7 mouse cellular contexts compared by ENCODE assay signal in the genomic region with DNA sequence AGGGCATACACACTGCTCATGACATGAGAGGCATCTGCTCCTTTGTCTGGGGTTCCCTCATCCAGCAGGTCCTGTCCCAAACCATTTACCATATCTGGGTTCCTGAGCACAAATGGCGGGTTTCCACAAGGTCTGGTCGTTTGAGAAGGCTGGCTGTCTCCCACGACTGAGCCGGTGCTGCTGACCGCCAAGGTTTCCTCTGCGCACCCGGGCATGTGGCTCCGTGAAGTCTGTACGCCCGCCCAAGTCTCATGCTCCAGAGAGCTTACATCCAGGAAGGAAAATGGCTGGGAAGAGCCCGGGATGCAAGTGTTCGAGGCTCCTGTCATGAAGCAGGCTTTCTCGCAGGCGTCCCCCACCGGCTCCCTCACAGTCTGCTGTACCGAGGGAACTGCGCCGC. TPM values are rescaled to one million over a fixed set of nuclear protein-coding genes. Genes with fewer than 3 reads are reported as not detected.
DNase-seq lines count a peak whose midpoint lies in the region; ATAC-seq lines count a peak whose summit lies in the region.

No protein-coding gene starts in this region.

- H3K27ac ChIP-seq in lung, embryonic 16.5 days (ENCODE audit: low read length) = no peak overlapping the region
- no peak overlapping the region for H3K27ac ChIP-seq in forebrain, embryonic 14.5 days (ENCODE audit: low read depth, low read length)
- H3K27ac ChIP-seq in limb, embryonic 13.5 days = no peak overlapping the region
- peak overlapping the region; percentile 34; the same call in 1 of the 2 replicates for H3K27ac ChIP-seq in stomach, embryonic 14.5 days (ENCODE audit: low read length)

- H3K9me3 ChIP-seq in lung, embryonic 16.5 days (ENCODE audit: control insufficient read depth, low read length) = no peaks in the 10 kb centered on the region
- H3K9me3 ChIP-seq in forebrain, embryonic 14.5 days (replicated peaks; ENCODE audit: control insufficient read depth, low read length) = no peaks in the 10 kb centered on the region
- H3K9me3 ChIP-seq in limb, embryonic 13.5 days = no peaks in the 10 kb centered on the region
- no peaks in the 10 kb centered on the region for H3K9me3 ChIP-seq in stomach, embryonic 14.5 days (ENCODE audit: control insufficient read depth, low read depth, low read length)

- 62% methylated on average over 18 of the region's 18 CpGs for WGBS in lung, embryonic 16.5 days
- 63% methylated on average over 18 of the region's 18 CpGs for WGBS in forebrain, embryonic 14.5 days
- WGBS in limb, embryonic 13.5 days = 68% methylated on average over 18 of the region's 18 CpGs
- 60% methylated on average over 18 of the region's 18 CpGs for WGBS in stomach, embryonic 14.5 days

- peak overlapping the region; percentile 43 for H3K4me3 ChIP-seq in lung, embryonic 16.5 days (ENCODE audit: low read length)
- 0 out of 2 replicates have a peak overlapping the region, but pooled peaks have one; percentile 22 for H3K4me3 ChIP-seq in forebrain, embryonic 14.5 days (ENCODE audit: low read depth, low read length)
- peak overlapping the region; percentile 32 for H3K4me3 ChIP-seq in limb, embryonic 13.5 days
- peak overlapping the region; percentile 13; the same call in 1 of the 2 replicates for H3K4me3 ChIP-seq in stomach, embryonic 14.5 days (ENCODE audit: low read depth, low read length)

- no peak for ATAC-seq in lung, embryonic 16.5 days (ENCODE audit: low read depth)
- ATAC-seq in forebrain, embryonic 14.5 days = no peak
- ATAC-seq in limb, embryonic 13.5 days (ENCODE audit: low FRiP score, low read depth) = no peak
- no peak for ATAC-seq in stomach, embryonic 14.5 days (ENCODE audit: insufficient number of reproducible peaks, insufficient read depth, low FRiP score, low read depth)

- peak overlapping the region; percentile 23 for H3K9ac ChIP-seq in lung, embryonic 16.5 days (ENCODE audit: low read length)
- H3K9ac ChIP-seq in forebrain, embryonic 14.5 days (ENCODE audit: low read length) = 0 out of 2 replicates have a peak overlapping the region, but pooled peaks have one; percentile 29
- no peak overlapping the region for H3K9ac ChIP-seq in limb, embryonic 13.5 days
- no peak overlapping the region for H3K9ac ChIP-seq in stomach, embryonic 14.5 days (replicated peaks; ENCODE audit: low read depth, low read length)

- H3K4me1 ChIP-seq in lung, embryonic 16.5 days (replicated peaks; ENCODE audit: control insufficient read depth, insufficient read depth, low read length) = peaks cover 14% of the 10 kb centered on the region
- H3K4me1 ChIP-seq in forebrain, embryonic 14.5 days (ENCODE audit: control insufficient read depth, insufficient read depth, low read length) = no peaks in the 10 kb centered on the region; the same call in 1 of the 2 replicates
- peaks cover 23% of the 10 kb centered on the region for H3K4me1 ChIP-seq in limb, embryonic 13.5 days
- peaks cover 22% of the 10 kb centered on the region for H3K4me1 ChIP-seq in stomach, embryonic 14.5 days (ENCODE audit: control insufficient read depth, insufficient read depth, low read length)

- peak overlapping the region; percentile 56 for H3K4me2 ChIP-seq in lung, embryonic 16.5 days (ENCODE audit: low read depth, low read length)
- peak overlapping the region; percentile 46; the same call in 1 of the 2 replicates for H3K4me2 ChIP-seq in forebrain, embryonic 14.5 days (ENCODE audit: low read length)
- H3K4me2 ChIP-seq in limb, embryonic 13.5 days (replicated peaks) = peak overlapping the region; percentile 58
- H3K4me2 ChIP-seq in stomach, embryonic 14.5 days (replicated peaks; ENCODE audit: low read depth, low read length) = peak overlapping the region; percentile 37

- no peak for DNase-seq in lung, adult 18-20 months
- DNase-seq in forebrain, embryonic 14.5 days (ENCODE audit: low spot score) = no peak
- no peak for DNase-seq in spleen, adult 12 weeks (ENCODE audit: low spot score)
- no peak for DNase-seq in gastrocnemius, postnatal 25 days

- H3K36me3 ChIP-seq in lung, embryonic 16.5 days (ENCODE audit: control insufficient read depth, insufficient read depth, low read length) = no peaks in the 10 kb centered on the region
- no peaks in the 10 kb centered on the region for H3K36me3 ChIP-seq in forebrain, embryonic 14.5 days (ENCODE audit: control insufficient read depth, insufficient read depth, low read length)
- peaks cover 16% of the 10 kb centered on the region for H3K36me3 ChIP-seq in limb, embryonic 13.5 days
- peaks cover 6% of the 10 kb centered on the region; the same call in 1 of the 2 replicates for H3K36me3 ChIP-seq in stomach, embryonic 14.5 days (ENCODE audit: control insufficient read depth, insufficient read depth, low read length)

- H3K27me3 ChIP-seq in lung, embryonic 16.5 days (ENCODE audit: control insufficient read depth, insufficient read depth, low read depth, low read length) = no peaks in the 10 kb centered on the region
- H3K27me3 ChIP-seq in forebrain, embryonic 14.5 days (replicated peaks; ENCODE audit: control insufficient read depth, insufficient read depth, low read length) = no peaks in the 10 kb centered on the region
- 0 out of 2 replicates have a peak, but pooled peaks cover 8% of the 10 kb centered on the region for H3K27me3 ChIP-seq in limb, embryonic 13.5 days
- no peaks in the 10 kb centered on the region for H3K27me3 ChIP-seq in stomach, embryonic 14.5 days (ENCODE audit: control insufficient read depth, insufficient read depth, low read length)

RNA-seq across cellular contexts. Expression of gene 1810049J17Rik, which starts 53.2 kb away (rescaled TPM):
- polyA plus RNA-seq in lung, embryonic 16.5 days (2015; fragmentation: Nextera tagmentation; extraction: Ambion mirVana) = 0.67 TPM in 1 of 2 replicates, not detected in the other
- 1.2 and 1.6 TPM in 2 replicates for polyA plus RNA-seq in forebrain, embryonic 14.5 days (2014; fragmentation: Nextera tagmentation; extraction: Ambion mirVana)
- 0.84 TPM in 1 of 2 replicates, not detected in the other for polyA plus RNA-seq in limb, embryonic 13.5 days (2015; fragmentation: Nextera tagmentation; extraction: Ambion mirVana)
- polyA plus RNA-seq in stomach, embryonic 14.5 days (2014; fragmentation: Nextera tagmentation; extraction: Ambion mirVana) = 1.2 and 2.1 TPM in 2 replicates
- under 1 TPM in 1 of 2 experiments, not detected in 1; 0.91 TPM for total RNA-seq in gastrocnemius, postnatal 25 days (2021)

RNA-seq across cellular contexts. Expression of gene Golph3, which starts 53.7 kb away (rescaled TPM):
- 71.3 and 72.0 TPM in 2 replicates for polyA plus RNA-seq in lung, embryonic 16.5 days (2015; fragmentation: Nextera tagmentation; extraction: Ambion mirVana)
- 83.0 and 88.5 TPM in 2 replicates for polyA plus RNA-seq in forebrain, embryonic 14.5 days (2014; fragmentation: Nextera tagmentation; extraction: Ambion mirVana)
- 84.1 and 91.9 TPM in 2 replicates for polyA plus RNA-seq in limb, embryonic 13.5 days (2015; fragmentation: Nextera tagmentation; extraction: Ambion mirVana)
- 101 and 118 TPM in 2 replicates for polyA plus RNA-seq in stomach, embryonic 14.5 days (2014; fragmentation: Nextera tagmentation; extraction: Ambion mirVana)
- 10 to 100 TPM; 65.3 to 70.8 TPM for total RNA-seq in gastrocnemius, postnatal 25 days (2021)

Comparison
In these comparisons a context has a peak if more than half of its experiments do, and no peak if none do; other contexts are left out.
1. H3K9ac ChIP-seq: peak in lung, embryonic 16.5 days (single experiment) and forebrain, embryonic 14.5 days (single experiment); none in limb, embryonic 13.5 days (single experiment) and stomach, embryonic 14.5 days (single experiment).
2. Peak in every context shown above with its lines, with median percentiles within 50 percentile points of each other: H3K4me2 ChIP-seq and H3K4me3 ChIP-seq.